Mouse (Mus musculus) liver, adult 2 months (tissue): ENCODE data around the gene Slc44a4.
A peak's percentile ranks its signal among the peaks of the same experiment; 100 is the strongest.

Experiments used
- CTCF ChIP-seq: fragments of 200-500 bp; IDR thresholded peaks from 2 replicates; pipeline ENCODE4 v1.5.1; 2011; ENCODE audit warnings: low read depth, low read length, control low read depth
- POLR2A ChIP-seq: fragments of 200-500 bp; IDR thresholded peaks from 2 replicates; pipeline ENCODE4 v1.6.1; 2011; ENCODE audit warnings: low read length, control low read depth; ENCODE audit not compliant: insufficient read depth; ENCODE audit errors: extremely low read depth

GRCm38 (mm10) chr17:34915410-34915831, 1.2 kb downstream of the Slc44a4 start:
- TF ChIP-seq POLR2A: no peak
- peak; percentile 67 for TF ChIP-seq CTCF
